Mouse (Mus musculus) brain, embryonic 14.5 days (tissue): ENCODE measurements at regions not wholly inside any gene's neighbourhood (a gene's known extent, or its start where the extent isn't known, plus 50 kb on each side); places are given as distances from the start of the nearest gene placed in this dataset.

Experiments
- CTCF ChIP-seq: fragments of 200-500 bp; IDR thresholded peaks from 2 replicates; pipeline ENCODE4 v1.5.1; 2012; ENCODE audit warnings: inconsistent platforms, mild to moderate bottlenecking, moderate library complexity, borderline replicate concordance; ENCODE audit not compliant: insufficient read depth, insufficient read length; ENCODE audit errors: extremely low read depth
- POLR2A ChIP-seq: fragments of 200-500 bp; IDR thresholded peaks from 2 replicates; pipeline ENCODE4 v1.6.1; 2012; ENCODE audit warnings: mild to moderate bottlenecking, inconsistent platforms, borderline replicate concordance; ENCODE audit not compliant: poor library complexity, insufficient read depth, insufficient read length, severe bottlenecking; ENCODE audit errors: extremely low read depth

GRCm38 (mm10) chr4:8926642-8927275, 687.9 kb upstream of the Car8 start:
- TF ChIP-seq CTCF: no peak
- no peak for TF ChIP-seq POLR2A
